Mouse (Mus musculus) adrenal gland, postnatal 36 days (tissue): ENCODE data around the gene Trnau1ap. TPM values are rescaled to one million over a fixed set of nuclear protein-coding genes. Genes with fewer than 3 reads are reported as not detected.

Experiments used
- total RNA-seq, 2 experiments: library from RNA; stranded (reverse); gene quantifications; 2 replicates each; pipeline ENCODE4 v1.2.3; 2021

Gene Trnau1ap
- total RNA-seq, 2 experiments from 2014 or later: 29.2 to 37.5 TPM

Other genes with a start within 250 kb of the Trnau1ap start
- gene Oprd1, start 185.1 kb downstream of the Trnau1ap start, total RNA-seq: under 1 TPM; 0.79 to 0.82 TPM
- gene Ythdf2, start 117.2 kb downstream of the Trnau1ap start, total RNA-seq: 10 to 100 TPM; 48.1 to 57.0 TPM
- 10 to 100 TPM; 16.4 to 20.5 TPM for gene Gmeb1, start 67.9 kb downstream of the Trnau1ap start, total RNA-seq
- gene Taf12, start 55.2 kb downstream of the Trnau1ap start, total RNA-seq: 10 to 100 TPM; 26.3 to 37.4 TPM
- gene Rab42, start 26.2 kb downstream of the Trnau1ap start, total RNA-seq: 1 to 10 TPM in 1 of 2 experiments, under 1 TPM in 1; 0.56 to 1.7 TPM
- gene Rcc1, start 24.1 kb upstream of the Trnau1ap start, total RNA-seq: 10 to 100 TPM; 14.7 to 16.8 TPM
- gene Phactr4, start 93.0 kb upstream of the Trnau1ap start, total RNA-seq: 10 to 100 TPM; 57.8 to 58.4 TPM
- 1 to 10 TPM; 7.9 to 8.6 TPM for gene Med18, start 134.4 kb upstream of the Trnau1ap start, total RNA-seq
- gene Sesn2, start 181.0 kb upstream of the Trnau1ap start, total RNA-seq: 10 to 100 TPM; 12.9 to 24.8 TPM
- gene Atpif1, start 204.1 kb upstream of the Trnau1ap start, total RNA-seq: 100 to 1,000 TPM; 352 to 374 TPM
- gene Dnajc8, start 206.0 kb upstream of the Trnau1ap start, total RNA-seq: 10 to 100 TPM; 88.0 to 95.5 TPM
- gene Ptafr, start 234.5 kb upstream of the Trnau1ap start, total RNA-seq: 1 to 10 TPM; 1.6 to 2.1 TPM